Mouse (Mus musculus): Measurements from ENCODE around the gene Rpp25l.
"Not testable (repeated sequence)": the region's sequence is repeated elsewhere in the genome, so short reads cannot be mapped to it uniquely, and the experiment has no call there.

The Rpp25l gene

GRCm38 (mm10) chr4:41696930-41697841 lies 16.1 kb downstream of the Rpp25l start, which contains the start of gene Cntfr:
Cntfr (minus strand) TSS chr4:41697089.
- peak; percentile 84 to 87 for DNase-seq

GRCm38 (mm10) chr4:41696452-41696851 lies 16.9 kb downstream of the Rpp25l start:
- not testable (repeated sequence) for DNase-seq

- DNase-seq, result not testable (repeated sequence)
Observed at GRCm38 (mm10) chr4:41695800-41696199, 17.5 kb downstream of the Rpp25l start.

- DNase-seq, result not testable (repeated sequence)
Observed at GRCm38 (mm10) chr4:41693511-41693910, 19.8 kb downstream of the Rpp25l start.

- DNase-seq, result not testable (repeated sequence)
Observed at GRCm38 (mm10) chr4:41690014-41690413, 23.3 kb downstream of the Rpp25l start.

GRCm38 (mm10) chr4:41688562-41688961 lies 24.8 kb downstream of the Rpp25l start:
- not testable (repeated sequence) for DNase-seq

GRCm38 (mm10) chr4:41685882-41686492 lies 27.3 kb downstream of the Rpp25l start:
- not testable (repeated sequence) for DNase-seq

GRCm38 (mm10) chr4:41684931-41685453 lies 28.3 kb downstream of the Rpp25l start:
- not testable (repeated sequence) for DNase-seq

GRCm38 (mm10) chr4:41684131-41684930 lies 29.0 kb downstream of the Rpp25l start:
- DNase-seq, result not testable (repeated sequence)

GRCm38 (mm10) chr4:41683303-41683702 lies 30.0 kb downstream of the Rpp25l start:
- peak in 1 of 2 experiments; percentile 25 for DNase-seq

GRCm38 (mm10) chr4:41682789-41683188 lies 30.5 kb downstream of the Rpp25l start:
- DNase-seq, result no peak

- no peak for DNase-seq
Observed at GRCm38 (mm10) chr4:41681947-41682346, 31.4 kb downstream of the Rpp25l start.

GRCm38 (mm10) chr4:41681176-41681575 lies 32.2 kb downstream of the Rpp25l start:
- DNase-seq, result no peak

GRCm38 (mm10) chr4:41679291-41679690 lies 34.0 kb downstream of the Rpp25l start:
- peak in 1 of 2 experiments; percentile 37 for DNase-seq

- DNase-seq, result peak in 1 of 2 experiments; percentile 46
Observed at GRCm38 (mm10) chr4:41678863-41679262, 34.5 kb downstream of the Rpp25l start.

GRCm38 (mm10) chr4:41677006-41677629 lies 36.2 kb downstream of the Rpp25l start:
- peak; percentile 47 to 86 for DNase-seq

GRCm38 (mm10) chr4:41676248-41677005 lies 36.9 kb downstream of the Rpp25l start:
- peak; percentile 11 to 41 for DNase-seq

- no peak for DNase-seq
Observed at GRCm38 (mm10) chr4:41673186-41673585, 40.1 kb downstream of the Rpp25l start.

GRCm38 (mm10) chr4:41672522-41672963 lies 40.8 kb downstream of the Rpp25l start:
- DNase-seq, result no peak

- no peak for DNase-seq
Observed at GRCm38 (mm10) chr4:41671963-41672480, 41.3 kb downstream of the Rpp25l start.

- DNase-seq, result no peak
Observed at GRCm38 (mm10) chr4:41671500-41671899, 41.8 kb downstream of the Rpp25l start.

Data from kidney, postnatal 25 days (tissue).